Comparison of ENCODE assay signal across 13 mouse cellular contexts in genomic region chr17:84603202-84603627, GRCm38 (mm10). TPM values are rescaled to one million over a fixed set of nuclear protein-coding genes. Genes with fewer than 3 reads are reported as not detected.
DNase-seq lines count a peak whose midpoint lies in the region; ATAC-seq and TF ChIP-seq lines count a peak whose summit lies in the region.
"Had no signal": no experiment of that assay in that cellular context is flagged by ENCODE, and none has a peak within 500 bp of the region (broad histone marks: within the 10 kb centered on the region; RNA-seq: fewer than 3 reads in every experiment).

No protein-coding gene starts in this region.

- H3K36me3 ChIP-seq in heart, adult 2 months (ENCODE audit: control insufficient read depth, insufficient read depth, low read length) = peaks cover 6% of the 10 kb centered on the region
- no peaks in the 10 kb centered on the region for H3K36me3 ChIP-seq in heart, embryonic 12.5 days
- H3K36me3 ChIP-seq in intestine, embryonic 16.5 days (ENCODE audit: control insufficient read depth, insufficient read depth, low read length) = no peaks in the 10 kb centered on the region
- H3K36me3 ChIP-seq in thymus, adult 2 months (ENCODE audit: control insufficient read depth, insufficient read depth, low read length) = no peaks in the 10 kb centered on the region
- no peaks in the 10 kb centered on the region for H3K36me3 ChIP-seq in forebrain, embryonic 13.5 days (ENCODE audit: poor library complexity, severe bottlenecking)
- H3K36me3 ChIP-seq: forebrain, embryonic 12.5 days; heart, embryonic 15.5 days had no signal

- no peaks in the 10 kb centered on the region for H3K79me2 ChIP-seq in heart, adult 2 months (replicated peaks; ENCODE audit: control insufficient read depth, insufficient read depth, low read length)

- H3K4me2 ChIP-seq in heart, embryonic 12.5 days = no peak overlapping the region
- no peak overlapping the region for H3K4me2 ChIP-seq in intestine, embryonic 16.5 days (ENCODE audit: low read depth, low read length)
- no peak overlapping the region for H3K4me2 ChIP-seq in forebrain, embryonic 13.5 days
- H3K4me2 ChIP-seq: forebrain, embryonic 12.5 days; heart, embryonic 15.5 days; limb, embryonic 13.5 days had no signal

- H3K27ac ChIP-seq in heart, adult 2 months = peak overlapping the region; percentile 44
- H3K27ac ChIP-seq in heart, embryonic 12.5 days (ENCODE audit: poor library complexity, severe bottlenecking) = no peak overlapping the region
- H3K27ac ChIP-seq in intestine, embryonic 16.5 days (ENCODE audit: low read length) = peak overlapping the region; percentile 62
- H3K27ac ChIP-seq in thymus, adult 2 months (ENCODE audit: control insufficient read depth, insufficient read depth, low read length) = no peak overlapping the region
- no peak overlapping the region for H3K27ac ChIP-seq in forebrain, embryonic 13.5 days
- H3K27ac ChIP-seq: forebrain, embryonic 12.5 days; heart, embryonic 15.5 days; limb, embryonic 13.5 days had no signal

- TF ChIP-seq EP300 in heart, adult 2 months (IDR thresholded peaks at IDR 0.05; ENCODE audit: insufficient read depth, low read depth, low read length) = 0 out of 2 replicates have a peak, but pooled peaks have one; percentile 11

- H3K9ac ChIP-seq in heart, adult 2 months (ENCODE audit: low read depth, low read length) = no peak overlapping the region
- no peak overlapping the region for H3K9ac ChIP-seq in heart, embryonic 12.5 days
- no peak overlapping the region for H3K9ac ChIP-seq in intestine, embryonic 16.5 days (ENCODE audit: low read depth, low read length)
- no peak overlapping the region for H3K9ac ChIP-seq in forebrain, embryonic 13.5 days
- H3K9ac ChIP-seq: forebrain, embryonic 12.5 days; heart, embryonic 15.5 days; limb, embryonic 13.5 days had no signal

- no peak for TF ChIP-seq CTCF in heart, adult 2 months (IDR thresholded peaks at IDR 0.05)
- no peak for TF ChIP-seq CTCF in brain, embryonic 14.5 days (IDR thresholded peaks at IDR 0.05; ENCODE audit: borderline replicate concordance, extremely low read depth, insufficient read depth, insufficient read length)
- TF ChIP-seq CTCF in thymus, adult 2 months (IDR thresholded peaks at IDR 0.05; ENCODE audit: borderline replicate concordance, control insufficient read depth, extremely low read depth, insufficient read depth, low read length, poor library complexity) = no peak

- intact Hi-C loops in heart, adult 2 months (cut with DNase I) = no loop called here

- no peak for TF ChIP-seq POLR2A in heart, adult 2 months (IDR thresholded peaks at IDR 0.05; ENCODE audit: insufficient read depth, low read depth, low read length)
- no peak for TF ChIP-seq POLR2A in brain, embryonic 14.5 days (IDR thresholded peaks at IDR 0.05; ENCODE audit: borderline replicate concordance, extremely low read depth, insufficient read depth, insufficient read length, poor library complexity, severe bottlenecking)
- TF ChIP-seq POLR2A in thymus, adult 2 months (IDR thresholded peaks at IDR 0.05; ENCODE audit: control insufficient read depth, extremely low read depth, insufficient read depth, low read length, poor library complexity) = no peak

- WGBS in heart, adult 2 months = 23% methylated on average over 9 of the region's 9 CpGs
- 47% methylated on average over 9 of the region's 9 CpGs for WGBS in heart, embryonic 12.5 days
- 31% methylated on average over 9 of the region's 9 CpGs for WGBS in intestine, embryonic 16.5 days
- 82% methylated on average over 9 of the region's 9 CpGs for WGBS in thymus, adult 2 months
- WGBS in forebrain, embryonic 13.5 days = 62% methylated on average over 9 of the region's 9 CpGs

- no peaks in the 10 kb centered on the region for H3K9me3 ChIP-seq in heart, embryonic 12.5 days (replicated peaks)
- H3K9me3 ChIP-seq in intestine, embryonic 16.5 days (ENCODE audit: control insufficient read depth, low read length) = no peaks in the 10 kb centered on the region
- no peaks in the 10 kb centered on the region for H3K9me3 ChIP-seq in forebrain, embryonic 13.5 days (replicated peaks)
- H3K9me3 ChIP-seq: forebrain, embryonic 12.5 days; heart, embryonic 15.5 days; limb, embryonic 13.5 days had no signal

- no peak for ATAC-seq in heart, embryonic 12.5 days (ENCODE audit: insufficient number of reproducible peaks, low FRiP score)
- peak; percentile 71 for ATAC-seq in intestine, embryonic 16.5 days
- no peak for ATAC-seq in erythroblast, adult 5-6 weeks (replicated peaks; ENCODE audit: low FRiP score, poor library complexity, severe bottlenecking)
- no peak for ATAC-seq in forebrain, embryonic 13.5 days

- H3K27me3 ChIP-seq in heart, adult 2 months (ENCODE audit: control insufficient read depth, insufficient read depth, low read length) = no peaks in the 10 kb centered on the region
- H3K27me3 ChIP-seq in heart, embryonic 12.5 days (replicated peaks) = no peaks in the 10 kb centered on the region
- H3K27me3 ChIP-seq in intestine, embryonic 16.5 days (replicated peaks; ENCODE audit: control insufficient read depth, insufficient read depth, low read length) = no peaks in the 10 kb centered on the region
- H3K27me3 ChIP-seq in thymus, adult 2 months (ENCODE audit: control insufficient read depth, insufficient read depth, low read length) = no peaks in the 10 kb centered on the region
- no peaks in the 10 kb centered on the region for H3K27me3 ChIP-seq in forebrain, embryonic 13.5 days
- H3K27me3 ChIP-seq: forebrain, embryonic 12.5 days; heart, embryonic 15.5 days; limb, embryonic 13.5 days had no signal

- no peak for DNase-seq in heart, adult 2 months
- peak; percentile 22 for DNase-seq in brain, embryonic 14.5 days (ENCODE audit: low read depth)
- DNase-seq in lung, postnatal 14 days = peak; percentile 71
- no peak for DNase-seq in thymus, adult 2 months
- DNase-seq: layer of hippocampus, adult 9-11 months; right cerebral cortex, postnatal 14 days had no signal

- H3K4me3 ChIP-seq in heart, adult 2 months = no peak overlapping the region
- no peak overlapping the region for H3K4me3 ChIP-seq in heart, embryonic 12.5 days
- H3K4me3 ChIP-seq in intestine, embryonic 16.5 days (ENCODE audit: low read length) = no peak overlapping the region
- H3K4me3 ChIP-seq in thymus, adult 2 months (ENCODE audit: control insufficient read depth, insufficient read depth, low read length) = no peak overlapping the region
- H3K4me3 ChIP-seq in forebrain, embryonic 13.5 days = no peak overlapping the region
- H3K4me3 ChIP-seq: forebrain, embryonic 12.5 days; heart, embryonic 15.5 days; limb, embryonic 13.5 days had no signal

- H3K4me1 ChIP-seq in heart, adult 2 months (ENCODE audit: control insufficient read depth, insufficient read depth, low read length) = peaks cover 3% of the 10 kb centered on the region; the same call in 1 of the 2 replicates
- H3K4me1 ChIP-seq in heart, embryonic 12.5 days (replicated peaks) = peaks cover 6% of the 10 kb centered on the region
- peaks cover 6% of the 10 kb centered on the region for H3K4me1 ChIP-seq in intestine, embryonic 16.5 days (ENCODE audit: control insufficient read depth, insufficient read depth, low read length)
- no peaks in the 10 kb centered on the region for H3K4me1 ChIP-seq in thymus, adult 2 months (replicated peaks; ENCODE audit: control insufficient read depth, insufficient read depth, low read length)
- H3K4me1 ChIP-seq in forebrain, embryonic 13.5 days = no peaks in the 10 kb centered on the region
- H3K4me1 ChIP-seq: forebrain, embryonic 12.5 days had no signal

RNA-seq across cellular contexts. Expression of gene Dync2li1, which starts 23.1 kb away (rescaled TPM):
- total RNA-seq in heart, adult 2 months (2021) = 1 to 10 TPM; 2.7 to 3.5 TPM
- polyA plus RNA-seq in heart, adult 2 months (2012; rRNA removed) = 2.9 and 3.2 TPM in 2 replicates
- 9.6 and 10.1 TPM in 2 replicates for polyA plus RNA-seq in heart, embryonic 12.5 days (2016; fragmentation: Nextera tagmentation; extraction: Ambion mirVana)
- polyA plus RNA-seq in brain, embryonic 14.5 days (2012; rRNA removed) = 18.0 and 23.0 TPM in 2 replicates
- polyA plus RNA-seq in intestine, embryonic 16.5 days (2015; fragmentation: Nextera tagmentation; extraction: Ambion mirVana) = 18.1 and 20.1 TPM in 2 replicates
- 0.84 and 1.1 TPM in 2 replicates for polyA plus RNA-seq in thymus, adult 2 months (2012; rRNA removed)
- total RNA-seq in erythroblast, adult 5-6 weeks (2015; ENCODE audit: low replicate concordance) = 1.5 TPM in 1 of 2 replicates, not detected in the other
- total RNA-seq in erythroblast, adult 5-6 weeks (2017; ENCODE audit: low replicate concordance) = 2.1 and 3.1 TPM in 2 replicates
- 30.6 and 35.9 TPM in 2 replicates for polyA plus RNA-seq in forebrain, embryonic 13.5 days (2015; fragmentation: Nextera tagmentation; extraction: Ambion mirVana)

Comparison
In these comparisons a context has a peak if more than half of its experiments do, and no peak if none do; other contexts are left out.
1. H3K27ac ChIP-seq: peak in heart, adult 2 months (single experiment) and intestine, embryonic 16.5 days (single experiment); none in heart, embryonic 12.5 days (single experiment), thymus, adult 2 months (single experiment) and forebrain, embryonic 13.5 days (single experiment).
2. DNase-seq: peak in brain, embryonic 14.5 days (single experiment) and lung, postnatal 14 days (single experiment); none in heart, adult 2 months (0 of 2) and thymus, adult 2 months (single experiment).